Mouse (Mus musculus): Measurements from ENCODE around the gene Rapgef1.
A peak's percentile ranks its signal among the peaks of the same experiment; 100 is the strongest.
"Not testable (repeated sequence)": the region's sequence is repeated elsewhere in the genome, so short reads cannot be mapped to it uniquely, and the experiment has no call there.

Rapgef1 gene

DNA sequence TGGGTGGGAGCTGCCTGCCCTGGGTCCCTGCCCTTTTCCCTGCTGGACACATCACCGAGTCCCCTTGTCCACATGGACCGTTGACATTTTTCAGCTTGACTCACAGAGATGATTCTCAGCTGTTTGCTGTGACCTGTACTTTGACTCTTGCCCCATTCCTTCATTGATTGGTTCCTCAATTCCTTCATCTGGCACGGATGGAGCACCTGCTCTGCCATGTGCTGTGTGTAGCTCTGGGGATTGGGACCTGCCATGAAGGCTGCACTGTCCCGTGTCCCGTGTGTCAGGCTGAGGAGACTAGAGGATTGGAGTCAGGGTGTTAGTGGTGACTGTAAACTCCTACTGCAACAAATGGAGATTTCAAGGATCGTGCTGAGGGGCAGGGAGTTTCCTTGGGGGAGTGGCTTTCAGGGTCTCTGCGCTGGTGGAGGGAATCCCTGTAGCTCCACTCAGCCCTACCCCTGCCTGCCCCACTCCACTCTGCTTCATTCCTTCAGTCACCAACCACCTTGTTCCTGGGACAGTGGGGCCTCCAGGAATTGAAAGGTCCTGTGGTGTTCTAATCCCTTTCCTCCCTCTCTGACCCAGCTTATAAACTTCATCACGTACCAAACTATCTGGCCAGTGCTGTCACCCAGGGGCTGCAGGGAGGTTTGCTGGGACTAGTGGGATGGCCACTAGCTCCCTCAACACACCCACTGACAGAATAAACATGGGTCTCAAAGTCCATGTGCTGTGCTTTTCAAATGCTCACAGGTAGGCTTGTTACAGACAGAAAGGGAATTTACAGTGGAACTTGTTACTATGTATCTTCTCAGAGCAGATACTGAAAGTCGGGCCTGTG, 3.9 kb downstream of the Rapgef1 start:
- peak; percentile 47 for DNase-seq (ENCODE audit: low spot score)

- no peak for DNase-seq (ENCODE audit: low spot score)
These were observed 4.6 kb downstream of the Rapgef1 start for GRCm38 (mm10) chr2:29624091-29624608.

GRCm38 (mm10) chr2:29624739-29625138, 5.2 kb downstream of the Rapgef1 start:
- DNase-seq (ENCODE audit: low spot score), result no peak

DNA sequence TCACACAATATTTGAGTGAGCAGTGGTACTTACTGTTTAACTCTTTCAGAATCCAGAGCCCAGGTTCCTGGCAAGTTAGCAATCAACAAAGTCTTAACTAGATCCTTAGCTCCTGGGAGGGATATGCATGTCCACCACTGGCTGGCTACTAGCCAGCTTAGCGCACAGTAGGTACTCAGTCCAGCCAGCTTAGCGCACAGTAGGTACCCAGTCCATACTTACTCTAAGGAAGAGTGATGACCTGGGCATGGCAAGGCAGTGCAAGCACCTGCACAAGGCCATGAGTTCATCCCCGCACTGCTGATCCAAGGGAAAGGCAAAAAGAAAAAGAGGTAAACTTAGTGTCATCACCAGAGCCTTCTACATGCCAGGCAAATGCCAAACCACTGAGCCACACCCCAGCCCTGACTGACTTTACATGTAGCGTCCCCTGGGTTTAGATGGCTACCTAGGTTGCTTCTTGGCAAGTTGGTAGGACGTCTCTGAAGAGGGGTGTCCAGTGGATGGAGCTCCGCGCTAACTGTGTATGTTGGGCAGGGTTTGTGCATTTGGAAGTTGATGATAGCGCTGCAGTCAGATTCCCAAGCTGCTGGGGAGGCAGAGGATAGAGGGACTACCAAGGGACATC, 6.2 kb downstream of the Rapgef1 start:
- no peak for DNase-seq (ENCODE audit: low spot score)

GRCm38 (mm10) chr2:29627337-29627736, 7.8 kb downstream of the Rapgef1 start:
- DNase-seq (ENCODE audit: low spot score), result no peak

- DNase-seq (ENCODE audit: low spot score), result no peak
These were observed 8.7 kb downstream of the Rapgef1 start for GRCm38 (mm10) chr2:29628186-29628585.

DNA sequence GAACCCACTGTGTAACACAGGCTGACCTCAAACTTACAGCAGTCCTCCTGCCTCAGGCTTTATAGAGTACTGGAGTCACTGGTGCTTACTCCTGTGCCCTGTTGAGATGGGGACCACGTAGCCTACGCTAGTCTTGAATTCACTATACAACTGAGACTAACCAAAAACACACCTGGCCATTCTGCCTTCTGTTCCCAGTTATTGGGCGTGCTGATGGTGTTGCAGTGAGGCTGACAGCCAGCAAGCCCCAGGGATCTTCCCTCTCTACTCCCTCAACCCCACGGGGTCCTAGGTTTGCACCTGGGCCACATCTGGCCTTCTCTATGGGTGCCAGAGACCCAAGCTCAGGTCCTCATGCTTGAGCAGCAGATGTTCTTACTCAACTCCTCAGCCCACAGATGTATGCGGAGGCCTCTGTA, 9.3 kb downstream of the Rapgef1 start:
- no peak for DNase-seq (ENCODE audit: low spot score)

GRCm38 (mm10) chr2:29629311-29629710, 9.8 kb downstream of the Rapgef1 start:
- no peak for DNase-seq (ENCODE audit: low spot score)

- DNase-seq (ENCODE audit: low spot score), result no peak
These were observed 10.7 kb downstream of the Rapgef1 start for GRCm38 (mm10) chr2:29630141-29630771.

- no peak for DNase-seq (ENCODE audit: low spot score)
These were observed 11.5 kb downstream of the Rapgef1 start for GRCm38 (mm10) chr2:29631020-29631419.

DNA sequence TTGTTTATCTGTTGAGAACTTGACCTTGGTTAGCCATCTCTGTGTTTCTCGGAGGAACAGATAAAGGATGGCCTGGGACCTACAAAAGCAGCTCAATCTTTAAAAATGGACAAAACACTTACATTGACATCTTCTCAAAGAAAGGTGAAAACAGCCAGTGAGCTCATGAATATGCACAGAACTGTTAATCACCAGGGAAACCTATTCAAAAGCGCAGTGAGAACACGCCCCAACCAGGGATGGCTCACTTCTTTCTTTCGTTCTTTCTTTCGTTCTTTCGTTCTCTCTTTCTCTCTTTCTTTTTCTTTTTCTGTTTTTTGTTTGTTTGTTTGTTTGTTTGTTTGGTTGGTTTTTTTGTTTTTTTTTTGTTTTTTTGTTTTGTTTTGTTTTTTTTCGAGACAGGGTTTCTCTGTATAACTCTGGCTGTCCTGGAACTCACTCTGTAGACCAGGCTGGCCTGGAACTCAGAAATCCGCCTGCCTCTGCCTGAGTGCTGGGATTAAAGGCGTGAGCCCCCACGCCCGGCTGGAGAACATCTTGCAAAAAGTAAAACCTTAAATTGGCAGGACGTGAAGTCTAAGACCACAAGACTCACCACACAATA, 12.1 kb downstream of the Rapgef1 start:
- not testable (repeated sequence) for DNase-seq (ENCODE audit: low spot score)

DNA sequence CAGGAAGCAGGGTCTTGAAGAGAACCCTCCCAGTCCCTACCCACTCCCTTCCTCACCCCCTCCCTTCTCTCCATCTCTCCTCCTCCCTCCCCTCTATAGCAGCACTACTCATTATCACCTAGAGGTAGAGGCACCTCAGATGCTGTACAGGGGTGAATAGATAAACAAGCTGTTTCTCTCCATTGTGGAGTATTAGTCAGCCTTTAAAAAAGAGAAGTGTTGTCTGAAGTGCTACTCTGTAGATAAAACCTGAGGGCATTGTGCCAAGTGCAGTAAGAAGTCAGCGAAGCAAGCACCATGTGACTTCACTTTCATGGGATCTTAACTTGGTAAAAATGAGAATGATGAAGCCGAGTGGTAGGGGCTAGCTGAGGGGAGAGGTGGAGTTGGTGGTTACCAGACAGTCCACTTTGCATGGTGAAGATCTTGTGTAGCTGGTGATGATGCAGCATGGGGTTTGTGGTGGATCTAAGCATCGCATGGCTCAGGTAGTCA, 12.7 kb downstream of the Rapgef1 start:
- no peak for DNase-seq (ENCODE audit: low spot score)

DNA sequence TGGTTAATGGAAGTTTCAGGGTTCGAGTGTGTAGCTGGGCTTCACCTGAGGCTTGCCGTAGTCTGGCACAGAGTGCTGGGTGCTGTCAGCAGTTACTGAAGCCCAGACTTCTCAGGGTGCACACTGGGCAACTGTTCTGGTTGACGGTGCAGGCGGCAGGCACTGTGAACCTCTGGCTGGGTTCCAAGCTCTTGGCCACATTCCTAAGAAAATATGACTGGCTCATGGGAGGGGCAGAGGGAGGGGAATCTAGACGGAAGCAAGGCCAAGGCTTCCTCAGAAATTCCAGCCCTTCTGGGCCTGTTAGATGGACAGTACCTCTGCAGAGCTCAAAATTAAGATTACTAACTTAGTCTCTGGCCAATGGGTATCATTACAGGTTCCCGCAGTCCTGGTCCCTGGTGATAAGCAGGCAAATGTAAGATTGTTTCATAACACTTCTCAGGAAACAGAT, 13.6 kb downstream of the Rapgef1 start:
- peak; percentile 72 for DNase-seq (ENCODE audit: low spot score)

- DNase-seq (ENCODE audit: low spot score), result no peak
These were observed 14.3 kb downstream of the Rapgef1 start for GRCm38 (mm10) chr2:29633782-29634181.

DNA sequence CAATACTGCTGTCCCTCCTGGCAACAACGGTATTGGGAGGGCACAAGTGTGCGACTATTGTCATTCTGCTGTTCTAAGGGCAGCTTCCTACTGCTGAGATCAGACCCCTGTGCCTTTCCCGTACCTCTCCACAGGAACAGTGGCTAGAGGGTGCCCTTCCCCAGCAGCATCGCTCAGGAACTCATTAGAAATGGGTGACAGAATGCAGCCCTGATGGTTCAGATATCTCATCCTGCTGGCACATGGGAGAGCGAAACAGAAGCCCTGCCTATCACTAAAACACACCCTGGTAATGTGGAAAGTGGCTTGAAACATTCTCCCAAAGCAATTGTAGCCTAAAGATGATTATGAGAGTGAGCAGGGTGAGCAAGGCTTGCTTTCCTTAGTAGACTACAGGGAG, 15.0 kb downstream of the Rapgef1 start:
- DNase-seq (ENCODE audit: low spot score), result no peak

GRCm38 (mm10) chr2:29635966-29636507, 16.5 kb downstream of the Rapgef1 start:
- no peak for DNase-seq (ENCODE audit: low spot score)

- no peak for DNase-seq (ENCODE audit: low spot score)
These were observed 18.0 kb downstream of the Rapgef1 start for GRCm38 (mm10) chr2:29637528-29637927.

- DNase-seq (ENCODE audit: low spot score), result no peak
These were observed 19.9 kb downstream of the Rapgef1 start for GRCm38 (mm10) chr2:29639377-29639776.

GRCm38 (mm10) chr2:29639953-29640743, 20.6 kb downstream of the Rapgef1 start:
- DNase-seq (ENCODE audit: low spot score), result no peak

DNA sequence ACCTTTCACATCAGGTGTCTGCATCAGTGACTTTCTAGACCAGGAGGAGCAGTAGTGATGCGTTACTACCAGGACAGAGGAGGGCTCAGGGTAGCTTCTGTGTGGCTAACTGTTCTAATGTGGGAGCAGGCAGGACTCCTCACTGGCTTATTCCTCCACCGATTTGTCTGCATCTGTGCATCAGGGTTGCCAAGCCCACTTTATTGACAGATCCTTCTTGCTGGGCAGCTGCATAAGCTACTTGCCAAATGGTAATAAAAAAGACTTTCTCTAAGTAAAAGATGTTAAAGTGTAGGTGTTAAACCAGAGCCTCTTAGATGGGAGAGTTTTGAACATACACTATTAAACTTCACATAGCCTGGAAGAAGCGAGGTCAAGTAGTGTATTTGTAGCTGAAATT, 22.2 kb downstream of the Rapgef1 start:
- DNase-seq (ENCODE audit: low spot score), result no peak

GRCm38 (mm10) chr2:29643418-29643817, 23.9 kb downstream of the Rapgef1 start:
- DNase-seq (ENCODE audit: low spot score), result no peak
